Mouse (Mus musculus) MEL (cell line): ENCODE measurements around the gene Lrrfip2. TPM values are rescaled to one million over a fixed set of nuclear protein-coding genes. Genes with fewer than 3 reads are reported as not detected.
A peak's percentile ranks its signal among the peaks of the same experiment; 100 is the strongest.

Experiments
- DNase-seq: peaks from one replicate; pipeline ENCODE4 v3.0.0; 2011; ENCODE audit warnings: low read depth, low spot score
- H3K27ac ChIP-seq: 2 replicates; pipeline ENCODE4 v1.5.1; 2012; ENCODE audit warnings: low read depth, mild to moderate bottlenecking, control low read depth, low read length, moderate library complexity; ENCODE audit not compliant: control insufficient read depth
- H3K27me3 ChIP-seq, 2 experiments: fragments of 150-350 bp in 1 of 2; sonication (generic) in 1 of 2; 2 replicates each; pipeline ENCODE4 v1.6.1; 2012; ENCODE audit warnings: low read length in 2 of 2, mild to moderate bottlenecking in 2 of 2, improper control_type of control experiment in 1 of 2, moderate library complexity in 1 of 2; ENCODE audit not compliant: insufficient read depth in 2 of 2, control insufficient read depth in 1 of 2
- H3K36me3 ChIP-seq, 2 experiments: 2 replicates each; pipeline ENCODE4 v1.6.1; 2012 to 2014; ENCODE audit warnings: low read length in 2 of 2, improper control_type of control experiment in 1 of 2, inconsistent platforms in 1 of 2, mild to moderate bottlenecking in 1 of 2; ENCODE audit not compliant: insufficient read depth in 2 of 2, control insufficient read depth in 1 of 2
- H3K4me1 ChIP-seq, 2 experiments: fragments of 150-350 bp in 1 of 2; sonication (generic) in 1 of 2; 2 replicates each; pipeline ENCODE4 v1.6.1; 2012; ENCODE audit warnings: low read length in 2 of 2, improper control_type of control experiment in 1 of 2, mild to moderate bottlenecking in 1 of 2; ENCODE audit not compliant: insufficient read depth in 2 of 2, control insufficient read depth in 1 of 2
- H3K4me3 ChIP-seq, 2 experiments: fragments of 150-350 bp in 1 of 2; sonication (generic) in 1 of 2; 2 replicates each; pipeline ENCODE4 v1.5.1; 2012; ENCODE audit warnings: low read depth in 2 of 2, low read length in 2 of 2, mild to moderate bottlenecking in 2 of 2, moderate library complexity in 2 of 2, control low read depth in 1 of 2, improper control_type of control experiment in 1 of 2; ENCODE audit not compliant: control insufficient read depth in 1 of 2, insufficient read depth in 1 of 2
- H3K79me2 ChIP-seq: 2 replicates; pipeline ENCODE4 v1.6.1; 2012; ENCODE audit warnings: mild to moderate bottlenecking, low read length, moderate library complexity; ENCODE audit not compliant: control insufficient read depth, poor library complexity, insufficient read depth
- H3K9ac ChIP-seq: 2 replicates; pipeline ENCODE4 v1.6.1; 2012; ENCODE audit warnings: low read depth, mild to moderate bottlenecking, control low read depth, low read length, moderate library complexity; ENCODE audit not compliant: control insufficient read depth, poor library complexity, severe bottlenecking
- H3K9me3 ChIP-seq: fragments of 150-350 bp; sonication (generic); replicated peaks from 2 replicates; pipeline ENCODE4 v1.6.1; 2012; ENCODE audit warnings: mild to moderate bottlenecking, low read length, improper control_type of control experiment, moderate library complexity; ENCODE audit not compliant: insufficient read depth
- BHLHE40 ChIP-seq: IDR thresholded peaks from 2 replicates; pipeline ENCODE4 v1.6.1; 2012; ENCODE audit warnings: low read depth, mild to moderate bottlenecking, inconsistent platforms, low read length, improper control_type of control experiment, borderline replicate concordance
- CHD2 ChIP-seq: IDR thresholded peaks from 2 replicates; pipeline ENCODE4 v1.6.1; 2011; ENCODE audit warnings: low read length, improper control_type of control experiment
- CTCF ChIP-seq, 3 experiments: IDR thresholded peaks in 2 of 3; conservative IDR thresholded peaks in 1 of 3; 2 replicates each; pipeline ENCODE4 v1.5.1; 2011 to 2012; ENCODE audit warnings: low read length in 3 of 3, low read depth in 2 of 3, mild to moderate bottlenecking in 2 of 3, improper control_type of control experiment in 1 of 3, inconsistent platforms in 1 of 3, mixed read lengths in 1 of 3, moderate library complexity in 1 of 3; ENCODE audit not compliant: control insufficient read depth in 1 of 3, insufficient read depth in 1 of 3, poor library complexity in 1 of 3, severe bottlenecking in 1 of 3
- ELF1 ChIP-seq: IDR thresholded peaks from 2 replicates; pipeline ENCODE4 v1.6.1; 2014; ENCODE audit warnings: low read depth, mild to moderate bottlenecking, inconsistent platforms, low read length, improper control_type of control experiment, moderate library complexity
- EP300 ChIP-seq, 2 experiments: IDR thresholded peaks; 2 replicates each; pipeline ENCODE4 v1.6.1; 2011; ENCODE audit warnings: improper control_type of control experiment in 2 of 2, low read length in 2 of 2, low read depth in 1 of 2, mild to moderate bottlenecking in 1 of 2
- ETS1 ChIP-seq: IDR thresholded peaks from 2 replicates; pipeline ENCODE4 v1.6.1; 2012; ENCODE audit warnings: low read depth, mild to moderate bottlenecking, inconsistent platforms, low read length, improper control_type of control experiment, moderate library complexity
- GABPA ChIP-seq: IDR thresholded peaks from 2 replicates; pipeline ENCODE4 v1.6.1; 2012; ENCODE audit warnings: low read depth, mild to moderate bottlenecking, inconsistent platforms, low read length, improper control_type of control experiment, moderate library complexity
- GATA1 ChIP-seq: IDR thresholded peaks from 2 replicates; pipeline ENCODE4 v1.6.1; 2011; ENCODE audit warnings: low read depth, low read length, improper control_type of control experiment
- HCFC1 ChIP-seq: IDR thresholded peaks from 2 replicates; pipeline ENCODE4 v1.6.1; 2012; ENCODE audit warnings: low read depth, mild to moderate bottlenecking, inconsistent platforms, low read length, improper control_type of control experiment, moderate library complexity
- KAT2A ChIP-seq: conservative IDR thresholded peaks from 2 replicates; pipeline ENCODE4 v1.6.1; 2012; ENCODE audit warnings: low read depth, low read length, improper control_type of control experiment, inconsistent platforms
- MAFK ChIP-seq: IDR thresholded peaks from 2 replicates; pipeline ENCODE4 v1.6.1; 2011; ENCODE audit warnings: low read depth, mild to moderate bottlenecking, low read length, improper control_type of control experiment, borderline replicate concordance
- MAX ChIP-seq: IDR thresholded peaks from 2 replicates; pipeline ENCODE4 v1.6.1; 2011; ENCODE audit warnings: low read length, improper control_type of control experiment
- MAZ ChIP-seq: IDR thresholded peaks from 2 replicates; pipeline ENCODE4 v1.6.1; 2012; ENCODE audit warnings: low read depth, mild to moderate bottlenecking, inconsistent platforms, low read length, improper control_type of control experiment
- MEF2A ChIP-seq: IDR thresholded peaks from 2 replicates; pipeline ENCODE4 v1.6.1; 2014; ENCODE audit warnings: low read depth, mild to moderate bottlenecking, inconsistent platforms, low read length, improper control_type of control experiment; ENCODE audit not compliant: poor library complexity, insufficient replicate concordance, severe bottlenecking; ENCODE audit errors: extremely low read depth
- MXI1 ChIP-seq: IDR thresholded peaks from 2 replicates; pipeline ENCODE4 v1.6.1; 2011; ENCODE audit warnings: mild to moderate bottlenecking, low read depth, low read length, improper control_type of control experiment
- MYB ChIP-seq: IDR thresholded peaks from 2 replicates; pipeline ENCODE4 v1.6.1; 2011; ENCODE audit warnings: mild to moderate bottlenecking, low read depth, low read length, improper control_type of control experiment
- MYC ChIP-seq: IDR thresholded peaks from 2 replicates; pipeline ENCODE4 v1.6.1; 2011; ENCODE audit warnings: low read depth, mild to moderate bottlenecking, low read length, improper control_type of control experiment, moderate library complexity
- NRF1 ChIP-seq: IDR thresholded peaks from 2 replicates; pipeline ENCODE4 v1.6.1; 2014; ENCODE audit warnings: low read depth, mild to moderate bottlenecking, inconsistent platforms, low read length, improper control_type of control experiment, moderate library complexity; ENCODE audit not compliant: poor library complexity, insufficient read depth, severe bottlenecking
- POLR2AphosphoS2 ChIP-seq: IDR thresholded peaks from 2 replicates; pipeline ENCODE4 v1.6.1; 2011; ENCODE audit warnings: low read length, improper control_type of control experiment
- POLR2AphosphoS5 ChIP-seq: IDR thresholded peaks from 2 replicates; pipeline ENCODE4 v1.6.1; 2012; ENCODE audit warnings: low read depth, borderline replicate concordance, mild to moderate bottlenecking, inconsistent platforms, low read length, moderate library complexity, mixed read lengths
- RCOR1 ChIP-seq: IDR thresholded peaks from 2 replicates; pipeline ENCODE4 v1.6.1; 2012; ENCODE audit warnings: low read depth, mild to moderate bottlenecking, inconsistent platforms, low read length, improper control_type of control experiment
- SIN3A ChIP-seq: IDR thresholded peaks from 2 replicates; pipeline ENCODE4 v1.6.1; 2012; ENCODE audit warnings: low read length, improper control_type of control experiment, inconsistent platforms
- SMC3 ChIP-seq: IDR thresholded peaks from 2 replicates; pipeline ENCODE4 v1.6.1; 2011; ENCODE audit warnings: low read depth, low read length, improper control_type of control experiment
- TAL1 ChIP-seq: IDR thresholded peaks from 2 replicates; pipeline ENCODE4 v1.6.1; 2012; ENCODE audit warnings: mild to moderate bottlenecking, inconsistent platforms, low read length, moderate library complexity, mixed read lengths
- TBP ChIP-seq: IDR thresholded peaks from 2 replicates; pipeline ENCODE4 v1.8.0; 2011; ENCODE audit warnings: low read depth, low read length, improper control_type of control experiment
- TCF12 ChIP-seq: IDR thresholded peaks from 2 replicates; pipeline ENCODE4 v1.6.1; 2014; ENCODE audit warnings: low read depth, mild to moderate bottlenecking, inconsistent platforms, low read length, improper control_type of control experiment, moderate library complexity
- UBTF ChIP-seq: IDR thresholded peaks from 2 replicates; pipeline ENCODE4 v1.6.1; 2012; ENCODE audit warnings: low read depth, mild to moderate bottlenecking, inconsistent platforms, low read length, improper control_type of control experiment, moderate library complexity, borderline replicate concordance; ENCODE audit not compliant: insufficient read depth
- ZKSCAN1 ChIP-seq: IDR thresholded peaks from 2 replicates; pipeline ENCODE4 v1.6.1; 2012; ENCODE audit warnings: low read depth, mild to moderate bottlenecking, inconsistent platforms, low read length, improper control_type of control experiment, moderate library complexity
- polyA plus RNA-seq, 2 experiments: library from polyadenylated mRNA; stranded (reverse) in 1 of 2; unstranded in 1 of 2; fragments of >175 nt in 1 of 2; fragments of >200 nt in 1 of 2; gene quantifications; 2 replicates each; pipeline versions ENCODE4 v1.2.1 to v1.2.4; 2012; ENCODE audit warnings: low replicate concordance in 2 of 2, low read depth in 1 of 2; ENCODE audit not compliant: insufficient read length in 2 of 2, insufficient read depth in 1 of 2, missing spikeins in 1 of 2
- total RNA-seq: library from RNA; depleted of rRNA; stranded (reverse); fragments of 300-350 nt; gene quantifications from 2 replicates; pipeline ENCODE4 v1.2.3, GENCODE M21; 2012

Gene Lrrfip2
- total and polyA plus RNA-seq, 3 experiments: 26.0 to 42.7 TPM; not detected in 1

DNA sequence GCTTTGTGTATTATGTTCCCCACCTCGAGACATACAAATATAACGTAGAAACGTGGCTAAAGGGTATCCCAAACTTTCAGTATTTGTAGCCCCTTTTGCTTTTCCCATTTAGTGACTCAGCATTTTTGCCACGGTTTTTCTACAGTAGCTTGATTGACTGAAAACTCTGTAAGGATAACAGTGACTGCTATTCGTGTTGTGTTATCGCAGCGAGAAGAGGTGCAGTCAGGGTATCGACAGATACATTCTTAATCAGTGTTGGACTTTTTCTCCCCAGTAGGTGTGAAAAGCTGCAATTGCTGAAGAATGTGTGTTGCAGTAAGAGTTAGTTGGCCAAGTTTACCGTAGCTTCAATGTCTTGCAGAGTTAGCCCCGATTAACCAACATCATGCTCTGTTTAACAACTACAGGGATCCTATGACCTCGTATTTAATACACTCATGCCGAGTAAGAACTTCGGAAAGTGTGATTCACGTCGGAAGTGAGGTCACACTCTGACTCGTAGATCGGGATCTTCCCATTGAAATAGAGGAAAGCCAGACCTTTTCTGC lies 1.6 kb downstream of the Lrrfip2 start (continued):
- TF ChIP-seq MAZ: no peak
- TF ChIP-seq TCF12: peak; percentile 46; the same call in 1 of the 2 replicates
- TF ChIP-seq HCFC1: no peak
- TF ChIP-seq MYB: no peak
- TF ChIP-seq ETS1: peak; percentile 70
- TF ChIP-seq MAX: 0 out of 2 replicates have a peak, but pooled peaks have one; percentile 34
- no peak for TF ChIP-seq NRF1
- TF ChIP-seq POLR2AphosphoS5: no peak
- TF ChIP-seq MAFK: peak; percentile 91
- TF ChIP-seq UBTF: no peak
- peak; percentile 30; the same call in 1 of the 2 replicates for TF ChIP-seq MYC
- TF ChIP-seq CTCF (IDR thresholded peaks at IDR 0.05 in 2 of 3, conservative IDR thresholded peaks at IDR 0.05 in 1 of 3; ENCODE audit: control insufficient read depth in 1 of 3, insufficient read depth in 1 of 3, low read depth in 2 of 3, low read length in 3 of 3, poor library complexity in 1 of 3, severe bottlenecking in 1 of 3): no peak
- TF ChIP-seq TBP: 0 out of 2 replicates have a peak, but pooled peaks have one; percentile 21
- no peak for TF ChIP-seq POLR2AphosphoS2
- TF ChIP-seq ELF1: no peak
- TF ChIP-seq MXI1: peak; percentile 48; the same call in 1 of the 2 replicates
- TF ChIP-seq GABPA: peak; percentile 76
- peak; percentile 70 for TF ChIP-seq GATA1
- TF ChIP-seq BHLHE40: no peak
- no peak for TF ChIP-seq CHD2
- TF ChIP-seq SIN3A: peak; percentile 84
- TF ChIP-seq, all 39 proteins: peak for 12

DNA sequence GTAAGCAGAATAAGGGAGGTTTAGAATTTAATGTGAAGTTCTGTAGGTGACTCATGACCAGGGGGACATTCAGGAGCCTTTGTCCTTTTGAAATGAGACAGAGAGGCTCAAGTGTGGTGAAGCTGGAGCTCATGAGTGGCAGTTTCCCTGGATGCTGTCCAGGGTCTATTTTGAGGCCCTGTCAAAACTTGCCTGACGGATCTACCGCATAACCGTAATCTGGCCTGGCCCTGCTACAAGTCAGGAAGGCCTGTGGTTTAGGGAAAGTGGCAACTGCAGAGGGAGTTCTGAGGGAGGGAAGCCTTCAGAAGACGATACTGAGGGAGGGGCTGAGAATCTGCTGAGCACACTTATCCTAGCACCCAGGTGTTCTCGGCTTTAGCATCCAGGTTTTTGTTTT lies 5.1 kb downstream of the Lrrfip2 start:
- TF ChIP-seq SIN3A: 0 out of 2 replicates have a peak, but pooled peaks have one; percentile 24
- peak; percentile 68 for TF ChIP-seq ETS1
- TF ChIP-seq ZKSCAN1: no peak
- TF ChIP-seq SMC3: no peak
- peak; percentile 59 for TF ChIP-seq TCF12
- TF ChIP-seq ELF1: no peak
- TF ChIP-seq MEF2A: peak; percentile 85; the same call in 1 of the 2 replicates
- TF ChIP-seq RCOR1: peak; percentile 82
- TF ChIP-seq EP300 (IDR thresholded peaks at IDR 0.05; ENCODE audit: low read depth in 1 of 2, low read length in 2 of 2): peak; percentile 65 to 82
- peak; percentile 42; the same call in 1 of the 2 replicates for TF ChIP-seq TAL1
- TF ChIP-seq KAT2A: no peak
- peak; percentile 58; the same call in 1 of the 2 replicates for TF ChIP-seq MYB
- no peak for TF ChIP-seq UBTF
- TF ChIP-seq GATA1: peak; percentile 34; the same call in 1 of the 2 replicates
- no peak overlapping the region for H3K4me3 ChIP-seq
- H3K4me1 ChIP-seq: peaks cover 5 to 10% of the 10 kb centered on the region in 2 experiments
- H3K9ac ChIP-seq: no peak overlapping the region
- H3K36me3 ChIP-seq: peaks cover 1 to 23% of the 10 kb centered on the region in 2 experiments; a peak in 3 of 4 replicates
- no peaks in the 10 kb centered on the region for H3K9me3 ChIP-seq
- no peaks in the 10 kb centered on the region for H3K27me3 ChIP-seq
- DNase-seq: peak; percentile 70
- peak overlapping the region; percentile 12; the same call in 1 of the 2 replicates for H3K27ac ChIP-seq
- H3K79me2 ChIP-seq: peaks cover 15% of the 10 kb centered on the region
